ENCODE assay signal across 11 mouse cellular contexts in genomic region chr1:60642761-60643160, GRCm38 (mm10).
"Had no signal": no experiment of that assay in that cellular context is flagged by ENCODE, and none has a peak within 500 bp of the region (broad histone marks: within the 10 kb centered on the region; RNA-seq: fewer than 3 reads in every experiment).

No protein-coding gene starts in this region.

- H3K36me3 ChIP-seq: limb, embryonic 10.5 days; limb, embryonic 13.5 days; liver, embryonic 13.5 days had no signal

- H3K4me2 ChIP-seq: limb, embryonic 13.5 days; liver, embryonic 13.5 days; lung, embryonic 14.5 days; midbrain, embryonic 11.5 days had no signal

- DNase-seq: kidney, adult 18-20 months; liver, embryonic 13.5 days; liver, postnatal 0 days; lung, postnatal 14 days; midbrain, embryonic 14.5 days; thymus, adult 18-20 months; thymus, postnatal 4 days had no signal

- H3K9ac ChIP-seq: limb, embryonic 13.5 days; liver, embryonic 13.5 days; liver, postnatal 0 days; lung, embryonic 14.5 days had no signal

- H3K27me3 ChIP-seq: limb, embryonic 13.5 days; liver, embryonic 13.5 days had no signal

- H3K27ac ChIP-seq: limb, embryonic 10.5 days; limb, embryonic 13.5 days; liver, embryonic 13.5 days had no signal

- H3K9me3 ChIP-seq: limb, embryonic 10.5 days; limb, embryonic 13.5 days; liver, embryonic 13.5 days had no signal

- H3K4me3 ChIP-seq: limb, embryonic 10.5 days; limb, embryonic 13.5 days; liver, embryonic 13.5 days had no signal
